Mouse (Mus musculus): Measurements from ENCODE around the gene Trarg1.

GRCm38 (mm10) chr11:76708881-76709280, 29.3 kb downstream of the Trarg1 start:
- TF ChIP-seq GATA1 (IDR thresholded peaks at IDR 0.05; ENCODE audit: low read length) (no peak), TAL1 (IDR thresholded peaks at IDR 0.05; ENCODE audit: low read length) (no peak)

Measured in erythroblast, embryonic 14.5 days (primary cell).